Mouse (Mus musculus) CH12.LX (cell line): ENCODE data around the gene Slco4c1. TPM values are rescaled to one million over a fixed set of nuclear protein-coding genes. Genes with fewer than 3 reads are reported as not detected.

Experiments
- DNase-seq: peaks from one replicate; pipeline ENCODE4 v3.0.0-alpha.2; 2013; ENCODE audit errors: extremely low read depth
- H3K27ac ChIP-seq: 2 replicates; pipeline ENCODE4 v1.5.1; 2012; ENCODE audit warnings: low read depth, mild to moderate bottlenecking, control low read depth, moderate library complexity; ENCODE audit not compliant: insufficient read depth
- H3K27me3 ChIP-seq: replicated peaks from 2 replicates; pipeline ENCODE3; 2012; ENCODE audit warnings: inconsistent platforms
- H3K36me3 ChIP-seq, 2 experiments: replicated peaks in 1 of 2; 2 replicates each; pipeline versions ENCODE3 to v1.6.1; 2012; ENCODE audit warnings: inconsistent platforms in 1 of 2, low read length in 1 of 2, mild to moderate bottlenecking in 1 of 2, mixed read lengths in 1 of 2, moderate library complexity in 1 of 2; ENCODE audit not compliant: control insufficient read depth in 1 of 2, insufficient read depth in 1 of 2
- H3K4me1 ChIP-seq, 2 experiments: 2 replicates each; pipeline ENCODE4 v1.6.1; 2012; ENCODE audit warnings: inconsistent platforms in 1 of 2, moderate library complexity in 1 of 2; ENCODE audit not compliant: insufficient read depth in 2 of 2, control insufficient read depth in 1 of 2
- H3K4me2 ChIP-seq: 2 replicates; pipeline ENCODE4 v1.6.1; 2012; ENCODE audit warnings: low read depth, mild to moderate bottlenecking, control low read depth; ENCODE audit not compliant: poor library complexity, insufficient read depth, severe bottlenecking
- H3K4me3 ChIP-seq, 3 experiments: fragments of 150-350 bp in 1 of 3; sonication (generic) in 1 of 3; replicated peaks in 1 of 3; 2 replicates each; pipeline versions ENCODE3 to v1.5.1; 2011 to 2012; ENCODE audit warnings: low read depth in 2 of 3, low read length in 2 of 3, mild to moderate bottlenecking in 2 of 3, moderate library complexity in 2 of 3, control low read depth in 1 of 3, improper control_type of control experiment in 1 of 3, inconsistent platforms in 1 of 3, mixed read lengths in 1 of 3; ENCODE audit not compliant: poor library complexity in 1 of 3
- H3K79me2 ChIP-seq: replicated peaks from 2 replicates; pipeline ENCODE4 v1.6.1; 2012; ENCODE audit warnings: mild to moderate bottlenecking, moderate library complexity; ENCODE audit not compliant: control insufficient read depth, poor library complexity, insufficient read depth, severe bottlenecking; ENCODE audit errors: extremely low read depth
- H3K9ac ChIP-seq: 2 replicates; pipeline ENCODE4 v1.6.1; 2012; ENCODE audit warnings: low read depth, mild to moderate bottlenecking, control low read depth, moderate library complexity; ENCODE audit not compliant: insufficient read depth
- H3K9me3 ChIP-seq: replicated peaks from 2 replicates; pipeline ENCODE3; 2012; ENCODE audit warnings: low read length, inconsistent platforms, mixed read lengths
- BHLHE40 ChIP-seq: IDR thresholded peaks from 2 replicates; pipeline ENCODE4 v1.6.1; 2011; ENCODE audit warnings: mild to moderate bottlenecking, low read depth, low read length, improper control_type of control experiment
- CHD2 ChIP-seq: IDR thresholded peaks from 2 replicates; pipeline ENCODE4 v1.6.1; 2011; ENCODE audit warnings: low read length, improper control_type of control experiment
- CTCF ChIP-seq, 2 experiments: IDR thresholded peaks in 1 of 2; conservative IDR thresholded peaks in 1 of 2; 2 replicates each; pipeline ENCODE4 v1.5.1; 2011 to 2012; ENCODE audit warnings: low read depth in 2 of 2, low read length in 2 of 2, improper control_type of control experiment in 1 of 2, inconsistent platforms in 1 of 2, mild to moderate bottlenecking in 1 of 2, moderate library complexity in 1 of 2
- E2F4 ChIP-seq: IDR thresholded peaks from 2 replicates; pipeline ENCODE4 v1.6.1; 2011; ENCODE audit warnings: low read depth, low read length, improper control_type of control experiment; ENCODE audit not compliant: insufficient replicate concordance
- ELF1 ChIP-seq: IDR thresholded peaks from 2 replicates; pipeline ENCODE4 v1.6.1; 2014; ENCODE audit warnings: low read depth, mild to moderate bottlenecking, inconsistent platforms, low read length, improper control_type of control experiment
- ETS1 ChIP-seq: conservative IDR thresholded peaks from 2 replicates; pipeline ENCODE4 v1.6.1; 2012; ENCODE audit warnings: low read depth, mild to moderate bottlenecking, inconsistent platforms, low read length, improper control_type of control experiment, moderate library complexity
- GABPA ChIP-seq: IDR thresholded peaks from 2 replicates; pipeline ENCODE4 v1.6.1; 2012; ENCODE audit warnings: low read depth, low read length, improper control_type of control experiment, inconsistent platforms; ENCODE audit not compliant: insufficient replicate concordance
- MEF2A ChIP-seq: IDR thresholded peaks from 2 replicates; pipeline ENCODE4 v1.6.1; 2014; ENCODE audit warnings: low read depth, mild to moderate bottlenecking, inconsistent platforms, low read length, improper control_type of control experiment, borderline replicate concordance
- MYC ChIP-seq: IDR thresholded peaks from 2 replicates; pipeline ENCODE4 v1.6.1; 2011; ENCODE audit warnings: low read depth, mild to moderate bottlenecking, improper control_type of control experiment, low read length
- NRF1 ChIP-seq: IDR thresholded peaks from 2 replicates; pipeline ENCODE4 v1.6.1; 2014; ENCODE audit warnings: low read depth, mild to moderate bottlenecking, inconsistent platforms, low read length, improper control_type of control experiment, moderate library complexity
- RAD21 ChIP-seq: IDR thresholded peaks from 2 replicates; pipeline ENCODE4 v1.6.1; 2011; ENCODE audit warnings: low read depth, mild to moderate bottlenecking, low read length, improper control_type of control experiment, moderate library complexity
- RCOR1 ChIP-seq: conservative IDR thresholded peaks from 2 replicates; pipeline ENCODE4 v1.6.1; 2012; ENCODE audit warnings: low read depth, mild to moderate bottlenecking, inconsistent platforms, low read length, improper control_type of control experiment
- SMC3 ChIP-seq: IDR thresholded peaks from 2 replicates; pipeline ENCODE4 v1.6.1; 2011; ENCODE audit warnings: low read depth, low read length, improper control_type of control experiment
- TBP ChIP-seq: conservative IDR thresholded peaks from 2 replicates; pipeline ENCODE4 v1.6.1; 2011; ENCODE audit warnings: low read depth, low read length, improper control_type of control experiment
- USF1 ChIP-seq: IDR thresholded peaks from 2 replicates; pipeline ENCODE4 v1.6.1; 2014; ENCODE audit warnings: low read depth, mild to moderate bottlenecking, inconsistent platforms, low read length, improper control_type of control experiment
- ZC3H11A ChIP-seq: IDR thresholded peaks from 2 replicates; pipeline ENCODE4 v1.6.1; 2012; ENCODE audit warnings: low read depth, mild to moderate bottlenecking, inconsistent platforms, low read length, improper control_type of control experiment
- ZNF384 ChIP-seq: IDR thresholded peaks from 2 replicates; pipeline ENCODE4 v1.6.1; 2012; ENCODE audit warnings: low read depth, low read length, improper control_type of control experiment, inconsistent platforms
- dilution Hi-C: fragments of 300-500 bp; cut with MboI; formaldehyde crosslinking; loops from 2 replicates; pipeline ENCODE4 v1.14.3; 2020; ENCODE audit warnings: low sequenced_read_pairs; ENCODE audit not compliant: extremely low pct_unique_long_range_greater_than_20kb, extremely low pct_ligation_motif_present
- in situ Hi-C: fragments of 300-500 bp; cut with MboI; formaldehyde crosslinking; loops from 3 replicates; pipeline ENCODE4 v1.14.3; 2019; ENCODE audit warnings: low sequenced_read_pairs, low pct_ligation_motif_present, low pct_unique_long_range_greater_than_20kb, mixed read lengths
- polyA plus RNA-seq: library from polyadenylated mRNA; unstranded; fragments of >175 nt; gene quantifications from 2 replicates; pipeline ENCODE4 v1.2.1, GENCODE M21; 2012; ENCODE audit warnings: low read depth; ENCODE audit not compliant: insufficient read length
- total RNA-seq, 2 experiments: library from RNA; depleted of rRNA; stranded (reverse); fragments of 300-350 nt in 1 of 2; fragments of >200 nt in 1 of 2; gene quantifications; 2 replicates each; pipeline ENCODE4 v1.2.3; 2012 to 2014

Slco4c1 gene
- total and polyA plus RNA-seq, 3 experiments = not detected

- dilution Hi-C loops (no loop called here), in situ Hi-C loops (no loop called here)
- no peak for DNase-seq
- no peak for TF ChIP-seq ZC3H11A
- no peak for TF ChIP-seq CHD2
- TF ChIP-seq USF1 = no peak
- TF ChIP-seq TBP = no peak
- no peak for TF ChIP-seq E2F4
- no peak for TF ChIP-seq ZNF384
- TF ChIP-seq ETS1 = no peak
- no peak for TF ChIP-seq MYC
- no peak for TF ChIP-seq SMC3
- no peak for TF ChIP-seq NRF1
- no peak for TF ChIP-seq RCOR1
- TF ChIP-seq BHLHE40 = no peak
- no peak for TF ChIP-seq MEF2A
- no peak for TF ChIP-seq CTCF (conservative IDR thresholded peaks at IDR 0.05 in 1 of 2, IDR thresholded peaks at IDR 0.05 in 1 of 2; ENCODE audit: low read depth in 2 of 2, low read length in 2 of 2)
- no peak for TF ChIP-seq ELF1
- H3K4me2 ChIP-seq = no peak overlapping the region
- H3K36me3 ChIP-seq = no peaks in the 10 kb centered on the region
- H3K27me3 ChIP-seq = no peaks in the 10 kb centered on the region
- no peaks in the 10 kb centered on the region for H3K4me1 ChIP-seq
- H3K4me3 ChIP-seq = no peak overlapping the region
- no peaks in the 10 kb centered on the region for H3K9me3 ChIP-seq
- no peak overlapping the region for H3K27ac ChIP-seq
- H3K9ac ChIP-seq = no peak overlapping the region
- H3K79me2 ChIP-seq = no peaks in the 10 kb centered on the region
Observed at GRCm38 (mm10) chr1:96805287-96805727, 66.7 kb downstream of the Slco4c1 start.

GRCm38 (mm10) chr1:96801595-96801994 is 70.4 kb downstream of the Slco4c1 start:
- Histone ChIP-seq H3K4me3 (no peak overlapping the region), H3K79me2 (no peaks in the 10 kb centered on the region), H3K9me3 (no peaks in the 10 kb centered on the region), H3K27ac (no peak overlapping the region), H3K36me3 (no peaks in the 10 kb centered on the region), H3K9ac (no peak overlapping the region), H3K4me1 (peaks cover 0 to 9% of the 10 kb centered on the region in 2 experiments; a peak in 2 of 4 replicates), H3K4me2 (no peak overlapping the region), H3K27me3 (no peaks in the 10 kb centered on the region)
- dilution Hi-C loops (no loop called here), in situ Hi-C loops (no loop called here)
- TF ChIP-seq RAD21 (peak; percentile 77), USF1 (no peak), ELF1 (no peak), ETS1 (no peak), CTCF (conservative IDR thresholded peaks at IDR 0.05 in 1 of 2, IDR thresholded peaks at IDR 0.05 in 1 of 2; ENCODE audit: low read depth in 2 of 2, low read length in 2 of 2) (peak; percentile 25 to 63; a peak in 3 of 4 replicates), GABPA (no peak), SMC3 (peak; percentile 54)
- peak; percentile 52 for DNase-seq
